Mouse (Mus musculus) E14TG2a.4 (cell line): ENCODE results near the gene Cyp3a41b.
"Not testable (repeated sequence)": the region's sequence is repeated elsewhere in the genome, so short reads cannot be mapped to it uniquely, and the experiment has no call there.

Experiments used
- H3K27me3 ChIP-seq: 2 replicates; pipeline ENCODE4 v1.6.1; 2014; ENCODE audit warnings: low read length, control low read depth; ENCODE audit not compliant: insufficient read depth
- H3K36me3 ChIP-seq: 2 replicates; pipeline ENCODE4 v1.6.1; 2014; ENCODE audit warnings: low read length, control low read depth; ENCODE audit not compliant: insufficient read depth
- H3K4me1 ChIP-seq: replicated peaks from 2 replicates; pipeline ENCODE4 v1.6.1; 2014; ENCODE audit warnings: low read depth, low read length, control low read depth
- H3K4me3 ChIP-seq: replicated peaks from 2 replicates; pipeline ENCODE4 v1.5.1; 2014; ENCODE audit warnings: mild to moderate bottlenecking, low read length
- H3K9me3 ChIP-seq: 2 replicates; pipeline ENCODE4 v1.6.1; 2014; ENCODE audit warnings: low read length, control low read depth

Gene Cyp3a41b

DNA sequence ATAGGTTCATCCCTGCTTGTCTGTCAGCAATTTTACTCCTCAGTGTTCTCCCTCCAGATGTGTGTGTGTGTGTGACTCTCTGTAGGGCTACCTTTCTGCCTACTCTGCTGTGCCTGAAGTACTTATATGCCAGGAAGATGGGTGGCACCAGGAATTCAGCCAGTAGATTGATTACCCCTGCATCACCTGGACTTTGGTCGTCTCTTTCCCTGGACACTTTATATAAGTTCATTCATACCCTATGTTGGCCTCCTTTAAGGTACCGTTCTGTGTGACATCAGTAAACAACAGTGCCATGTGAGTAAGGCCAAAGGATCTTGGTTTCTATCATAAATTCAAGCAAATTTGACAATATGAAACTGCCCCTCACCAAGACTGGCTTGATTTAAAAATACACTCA is at the start of gene Cyp3a41b:
Gene Cyp3a41b (minus strand): TSS at position 101 of the 400 bp plus-strand sequence.
- H3K36me3 ChIP-seq, H3K27me3 ChIP-seq, H3K4me3 ChIP-seq, H3K9me3 ChIP-seq, H3K4me1 ChIP-seq: not testable (repeated sequence)

DNA sequence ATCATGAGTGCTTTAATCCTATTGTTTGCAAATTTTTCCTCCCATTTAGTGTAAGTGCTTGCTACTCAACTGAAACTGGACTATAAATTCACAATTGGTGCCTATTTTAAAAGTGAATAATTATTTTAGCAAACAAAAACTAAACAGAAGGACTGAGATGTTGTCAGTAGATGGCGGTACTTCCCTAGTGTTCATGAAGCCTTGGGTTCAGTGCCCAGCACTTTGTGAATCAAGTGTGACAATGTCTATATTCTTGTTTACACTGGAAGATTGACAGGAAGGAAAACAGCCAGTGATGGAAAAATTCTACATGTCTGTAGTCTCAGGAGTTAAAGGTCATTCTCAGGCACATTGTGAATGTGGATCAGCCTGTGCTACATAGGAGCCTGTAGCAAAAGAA is 47.8 kb upstream of the Cyp3a41b start:
- H3K4me3 ChIP-seq, H3K27me3 ChIP-seq, H3K4me1 ChIP-seq, H3K36me3 ChIP-seq: not testable (repeated sequence)
- peaks cover 13% of the 10 kb centered on the region; the same call in 1 of the 2 replicates for H3K9me3 ChIP-seq

DNA sequence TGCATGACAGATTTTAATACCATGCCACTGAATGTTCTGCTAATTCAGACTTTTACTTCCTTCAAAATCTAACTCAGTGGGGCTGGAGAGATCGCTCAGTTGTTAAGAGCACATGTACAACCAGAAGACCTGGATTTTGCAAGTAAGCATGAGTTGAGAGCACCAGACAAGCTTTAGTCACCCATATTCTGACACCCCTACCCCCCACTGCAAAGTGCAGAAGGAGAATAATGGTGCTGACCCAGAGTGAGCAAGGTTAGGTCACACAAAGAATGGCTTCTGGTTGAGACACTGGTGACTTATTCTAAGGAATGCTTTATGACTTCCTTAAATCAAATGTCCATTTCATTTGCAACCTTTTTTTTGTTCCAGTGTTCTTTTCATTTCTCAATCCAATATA is 20.4 kb upstream of the Cyp3a41b start:
- H3K4me3 ChIP-seq, H3K27me3 ChIP-seq, H3K4me1 ChIP-seq, H3K36me3 ChIP-seq: not testable (repeated sequence)
- H3K9me3 ChIP-seq = peaks cover 31% of the 10 kb centered on the region

DNA sequence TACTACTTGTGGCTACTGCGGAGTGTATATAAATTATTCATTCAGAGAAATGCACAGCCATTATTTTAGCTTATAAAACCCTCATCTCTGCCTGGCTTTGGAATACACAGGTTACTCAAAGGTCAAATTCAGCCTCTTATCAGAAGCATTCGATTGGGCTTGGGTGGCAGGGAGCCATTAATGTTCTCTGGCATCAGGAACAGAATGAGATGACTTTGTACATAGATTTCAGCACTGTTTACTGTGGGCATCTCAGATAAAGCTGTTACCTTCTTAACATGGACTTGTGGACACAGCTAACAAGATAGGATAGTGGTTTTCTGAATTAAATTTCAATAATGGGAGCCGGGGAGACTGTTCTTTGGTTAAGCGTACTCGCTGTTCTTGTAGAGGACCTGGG is 13.3 kb upstream of the Cyp3a41b start:
- H3K4me1 ChIP-seq, H3K9me3 ChIP-seq, H3K4me3 ChIP-seq, H3K36me3 ChIP-seq, H3K27me3 ChIP-seq: not testable (repeated sequence)

DNA sequence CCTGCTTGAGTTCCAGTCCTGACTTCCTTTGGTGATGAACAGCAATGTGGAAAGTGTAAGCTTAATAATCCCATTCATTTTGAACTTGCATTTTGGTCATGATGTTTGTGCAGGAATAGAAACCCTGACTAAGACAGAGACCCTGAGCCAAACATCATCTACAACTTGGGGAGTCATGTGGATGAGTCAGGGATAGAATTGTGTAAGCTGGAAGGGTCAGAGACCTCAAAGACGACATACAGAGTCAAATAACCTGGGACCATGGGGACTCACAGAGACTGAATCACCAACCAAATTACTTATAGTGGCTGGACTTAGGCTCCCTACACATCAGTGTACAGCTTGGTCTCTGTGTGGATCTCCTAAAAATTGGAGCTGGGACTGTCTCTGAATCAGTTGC is 7.2 kb downstream of the Cyp3a41b start:
- not testable (repeated sequence) for H3K27me3 ChIP-seq, H3K9me3 ChIP-seq, H3K4me1 ChIP-seq, H3K4me3 ChIP-seq, H3K36me3 ChIP-seq

DNA sequence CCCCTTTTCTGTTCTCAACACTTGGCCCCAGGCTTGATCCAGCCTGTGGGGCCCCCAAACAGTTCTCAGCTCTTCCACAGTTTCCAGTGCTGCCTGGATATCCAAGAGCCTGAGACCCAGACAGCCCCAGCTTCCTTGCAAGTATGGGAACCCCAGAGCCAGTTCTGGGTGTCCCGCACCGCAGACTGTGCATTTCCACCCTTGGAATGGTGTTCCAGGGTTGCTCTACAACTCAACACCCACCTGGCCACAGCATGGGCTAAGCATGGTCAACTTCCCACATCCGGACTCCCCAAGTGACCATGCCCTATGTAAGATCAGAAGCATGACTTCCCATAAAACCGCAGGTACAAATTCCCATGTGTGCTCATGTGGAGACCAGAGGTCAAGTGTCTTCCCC is 8.9 kb downstream of the Cyp3a41b start:
- not testable (repeated sequence) for H3K27me3 ChIP-seq, H3K9me3 ChIP-seq, H3K36me3 ChIP-seq, H3K4me3 ChIP-seq, H3K4me1 ChIP-seq

DNA sequence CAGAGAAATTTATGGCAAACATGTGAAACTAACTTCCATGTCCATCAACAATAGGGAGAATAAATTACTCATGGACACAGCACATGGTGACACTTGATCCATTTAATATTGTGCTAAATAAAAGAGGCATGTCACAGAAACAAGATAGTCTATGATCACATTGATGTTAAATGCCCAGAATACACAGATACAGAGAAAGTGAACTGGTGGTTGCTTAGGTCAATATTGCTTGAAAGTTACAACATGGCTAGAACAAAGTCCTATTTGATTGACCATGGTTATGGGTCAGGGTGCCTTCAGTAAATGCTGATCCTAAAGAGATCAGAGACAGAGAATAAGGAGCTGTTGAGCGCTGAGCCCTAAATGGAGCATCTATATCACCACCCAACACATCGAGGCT is 12.6 kb downstream of the Cyp3a41b start:
- H3K4me3 ChIP-seq, H3K36me3 ChIP-seq, H3K9me3 ChIP-seq, H3K27me3 ChIP-seq, H3K4me1 ChIP-seq: not testable (repeated sequence)
